Mouse (Mus musculus) c-Kit-positive CD71-positive TER-119-positive erythroid progenitor cells, embryonic 14.5 days (primary cell): ENCODE results near the gene Maz.

Experiments
- DNase-seq: peaks from one replicate; pipeline ENCODE4 v3.0.0-alpha.2; 2013; ENCODE audit warnings: low spot score

The Maz gene

DNA sequence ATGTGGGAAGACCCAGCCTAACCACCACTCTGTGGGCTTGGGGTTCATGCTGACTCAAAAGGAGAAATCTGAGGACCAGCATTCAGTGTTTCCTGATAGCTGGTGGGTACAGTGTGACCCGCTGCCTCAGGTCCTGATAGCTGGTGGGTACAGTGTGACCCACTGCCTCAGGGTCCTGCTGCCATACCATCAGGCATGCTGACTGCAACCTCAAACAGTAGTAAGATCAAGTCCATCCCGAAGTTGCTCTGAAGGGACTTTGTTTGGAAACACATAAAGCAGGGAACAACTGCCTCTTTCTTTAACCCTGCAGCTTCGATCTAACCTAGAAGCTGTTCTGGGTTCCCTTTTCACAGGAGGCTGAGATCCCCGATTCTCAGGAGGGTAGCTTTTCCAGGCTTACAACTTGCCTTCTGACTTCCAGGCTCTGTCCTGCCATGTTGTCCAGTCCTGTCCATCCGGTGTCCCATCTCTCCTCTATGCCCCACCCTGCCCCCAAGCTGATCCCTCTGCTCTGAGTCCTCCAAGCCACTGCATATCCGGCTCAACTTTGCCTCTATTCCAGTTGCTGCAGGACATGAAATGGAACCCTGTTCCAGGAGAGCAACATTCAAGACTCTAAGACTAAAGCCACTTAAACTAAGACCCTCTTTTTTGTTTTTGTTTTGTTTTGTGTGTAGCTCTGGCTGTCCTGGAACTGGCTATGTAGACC lies 19.4 kb downstream of the Maz start:
- DNase-seq: no peak

DNA sequence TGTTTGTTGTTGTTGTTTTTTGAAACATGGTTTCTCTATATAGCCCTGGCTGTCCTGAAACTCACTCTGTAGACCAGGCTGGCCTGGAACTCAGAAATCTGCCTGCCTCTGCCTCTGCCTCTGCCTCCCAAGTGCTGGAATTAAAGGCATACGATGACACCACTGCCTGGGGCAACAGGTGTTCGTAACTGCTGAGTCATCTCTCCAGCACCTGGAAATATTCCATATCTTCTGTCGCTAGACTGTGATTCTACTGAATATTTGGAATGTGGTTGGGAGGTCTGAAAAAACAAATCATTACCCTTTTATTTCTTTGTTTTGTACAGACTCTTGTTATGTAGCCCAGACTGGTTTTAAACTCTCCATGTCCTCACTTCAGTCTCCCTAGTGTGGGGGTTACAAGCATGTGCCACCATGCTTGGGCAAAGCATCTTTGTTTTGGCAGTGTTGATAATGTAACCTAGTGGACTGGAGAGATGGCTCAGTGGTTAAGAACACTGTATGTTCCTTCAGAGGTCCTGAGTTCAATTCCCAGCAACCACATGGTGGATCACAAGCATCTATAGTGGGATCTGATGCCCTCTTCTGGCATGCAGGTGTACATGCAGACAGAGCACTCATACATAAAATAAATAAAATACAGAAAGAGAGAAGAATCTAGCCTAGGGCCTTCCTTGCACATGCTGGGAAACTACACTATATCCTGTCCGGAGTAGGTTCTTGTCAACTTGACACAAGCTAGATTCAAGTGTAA lies 22.5 kb downstream of the Maz start:
- no peak for DNase-seq

DNA sequence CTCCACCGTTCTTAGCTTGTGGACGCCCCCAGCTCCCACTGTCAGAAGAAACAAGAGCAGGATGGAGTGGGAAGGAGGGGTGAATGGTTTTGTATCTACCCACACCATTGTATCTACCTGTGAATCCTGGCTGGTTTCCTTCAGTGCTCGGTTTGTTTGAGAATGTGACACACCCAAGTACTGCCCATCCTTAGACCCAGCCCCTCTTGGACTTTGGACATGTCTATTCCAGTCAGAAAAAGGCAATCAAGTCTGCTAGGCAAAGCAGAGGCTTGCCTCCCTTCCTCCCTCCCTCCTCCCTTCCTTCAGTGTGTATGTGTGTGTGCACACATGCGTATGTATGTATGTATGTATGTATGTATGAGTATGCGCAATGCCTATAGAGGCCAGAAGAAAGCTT lies 23.2 kb downstream of the Maz start:
- no peak for DNase-seq

DNA sequence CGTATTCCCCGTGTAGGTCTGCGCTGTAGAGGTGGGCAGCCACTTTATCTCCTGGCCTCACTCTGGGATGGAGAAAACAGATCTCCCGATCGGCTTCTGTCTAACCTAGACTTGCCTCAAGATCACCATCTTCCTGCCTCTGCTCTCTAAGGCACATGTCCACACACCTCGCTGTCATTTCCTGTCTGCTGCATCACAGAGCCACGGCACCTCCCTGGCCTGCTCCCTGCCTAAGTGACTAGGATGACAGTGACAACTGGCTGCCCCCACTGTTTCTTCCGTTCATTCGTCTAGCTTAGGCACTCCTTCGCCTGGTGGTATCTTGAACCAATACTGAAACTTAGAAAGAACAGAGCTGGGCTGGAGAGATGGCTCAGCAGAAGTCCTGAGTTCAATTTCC lies 27.3 kb downstream of the Maz start:
- DNase-seq: no peak

DNA sequence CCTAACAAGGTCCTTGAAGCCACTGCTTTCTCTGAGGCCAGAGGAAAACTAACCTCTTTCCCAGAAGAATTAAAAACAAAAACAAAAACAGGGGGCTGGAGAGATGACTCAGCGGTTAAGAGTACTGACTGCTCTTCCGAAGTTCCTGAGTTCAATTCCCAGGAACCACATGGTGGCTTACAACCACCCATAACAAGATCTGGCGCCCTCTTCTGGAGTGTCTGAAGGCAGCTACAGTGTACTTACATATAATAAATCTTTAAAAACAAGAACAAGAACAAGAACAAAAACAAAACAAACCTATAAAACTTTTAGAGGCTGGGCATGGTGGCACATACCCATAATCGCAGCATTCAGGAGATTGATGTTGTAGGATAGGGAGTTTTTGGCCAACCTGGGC lies 30.4 kb downstream of the Maz start:
- DNase-seq: no peak

DNA sequence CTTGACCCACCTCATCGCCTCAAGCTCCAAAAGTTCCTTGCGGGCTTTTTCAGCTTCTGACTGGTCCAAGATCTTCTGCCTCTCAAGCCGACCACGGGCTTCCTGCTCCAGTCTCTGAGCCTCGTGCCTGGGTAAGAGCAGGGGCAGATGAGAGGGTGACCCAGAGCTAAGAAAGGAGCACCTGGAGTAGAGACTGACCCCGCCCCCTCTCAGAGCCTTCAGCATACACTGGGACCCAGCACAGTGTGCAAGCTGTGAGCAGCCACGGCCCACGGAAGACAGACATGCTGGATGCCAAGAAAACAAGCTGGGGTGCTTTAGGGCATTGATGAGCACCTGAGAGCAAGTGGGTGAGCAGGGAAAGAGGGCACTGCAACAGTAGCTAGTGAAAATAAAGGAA lies 38.0 kb downstream of the Maz start:
- no peak for DNase-seq

DNA sequence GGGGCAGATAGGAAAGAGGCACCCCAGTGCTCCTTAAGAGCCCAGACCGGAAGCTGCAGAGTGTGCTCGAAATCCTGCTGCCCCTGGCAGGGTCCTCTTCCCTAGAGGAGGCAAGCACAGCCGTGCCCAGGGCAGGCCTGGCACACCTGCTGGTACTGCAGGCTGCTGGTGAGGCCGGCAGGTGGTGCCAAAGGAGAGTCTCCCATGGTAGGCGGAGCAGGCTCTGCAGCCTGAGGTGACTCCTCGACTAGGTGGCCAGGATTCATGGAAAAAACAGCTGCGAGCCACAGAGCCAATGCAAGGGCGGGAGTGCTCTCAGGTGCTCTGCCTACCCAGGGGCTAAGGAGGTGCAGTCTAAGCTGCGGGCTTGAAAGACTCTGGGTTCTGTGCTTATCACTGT lies 40.5 kb downstream of the Maz start:
- no peak for DNase-seq

DNA sequence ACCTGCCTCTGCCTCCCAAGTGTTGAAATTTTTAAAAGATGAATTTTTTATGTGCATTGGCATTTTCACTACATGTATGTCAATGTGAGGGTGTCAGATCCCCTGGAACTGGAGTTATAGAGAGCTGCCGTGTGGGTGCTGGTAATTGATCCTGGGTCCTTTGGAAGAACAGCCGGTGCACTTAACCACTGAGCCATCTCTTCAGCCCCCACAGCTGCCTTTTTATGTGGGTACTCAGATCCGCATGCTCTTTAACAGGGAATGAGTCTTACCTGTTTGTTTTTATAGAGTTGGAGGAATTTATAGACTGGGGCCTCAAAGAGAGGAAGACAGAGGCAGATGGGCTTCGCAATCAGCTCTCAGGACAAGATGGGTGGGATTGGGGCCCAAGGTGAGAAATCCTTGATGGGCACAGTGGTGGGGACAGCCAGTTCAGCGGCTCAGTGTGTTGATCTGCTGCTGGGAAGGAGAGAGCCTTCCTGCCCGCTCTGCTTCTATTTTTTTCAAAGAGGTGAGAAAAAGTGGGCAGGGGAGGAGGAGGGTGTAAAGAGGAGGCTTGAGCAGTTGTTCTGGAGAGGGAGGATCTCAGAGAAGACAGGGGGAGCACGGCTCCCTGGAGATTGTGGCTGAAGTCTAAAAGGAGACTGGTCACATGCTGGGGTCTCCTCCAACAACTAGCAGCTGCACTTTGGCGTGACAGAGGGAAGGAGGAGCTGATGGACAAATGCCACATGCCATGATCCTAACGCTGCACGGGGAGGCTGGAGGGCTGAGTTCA lies 42.0 kb downstream of the Maz start:
- DNase-seq: no peak

DNA sequence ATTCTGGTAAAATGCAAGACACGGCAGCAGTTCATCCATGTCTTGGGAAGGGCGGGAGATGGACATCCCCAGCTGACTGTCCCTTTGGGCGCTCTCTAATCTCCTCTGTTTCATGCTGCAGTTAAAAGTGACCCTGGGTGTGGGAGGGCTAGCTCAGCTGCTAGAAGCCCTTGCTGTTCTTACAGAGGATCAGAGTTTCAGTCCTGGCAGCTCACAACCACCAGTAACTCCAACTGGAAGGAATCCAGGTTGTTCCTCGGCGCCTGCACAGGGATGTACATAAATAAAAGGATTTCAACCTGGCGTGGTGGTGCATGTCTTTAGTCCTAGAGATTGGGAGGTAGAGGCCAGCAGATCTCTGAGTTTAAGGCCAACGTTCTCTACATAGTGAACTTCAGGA lies 43.7 kb downstream of the Maz start:
- no peak for DNase-seq

DNA sequence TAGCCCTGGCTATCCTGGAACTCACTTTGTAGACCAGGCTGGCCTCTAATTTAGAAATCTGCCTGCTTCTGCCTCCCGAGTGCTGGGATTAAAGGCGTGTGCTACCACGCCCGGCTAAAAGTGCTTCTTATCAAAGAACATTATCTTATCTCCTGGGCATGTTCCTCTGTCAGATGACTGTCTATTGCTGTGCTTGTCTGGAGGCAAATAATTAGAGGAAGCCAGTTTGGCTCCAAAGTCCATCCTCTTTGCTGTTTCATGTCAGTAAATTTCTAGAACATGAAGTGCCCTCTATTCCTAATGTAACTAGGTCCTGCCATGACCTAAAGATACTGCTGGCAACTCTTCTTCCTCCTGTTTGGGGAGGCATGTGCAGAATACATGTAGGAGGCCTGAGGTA lies 44.8 kb downstream of the Maz start:
- no peak for DNase-seq

DNA sequence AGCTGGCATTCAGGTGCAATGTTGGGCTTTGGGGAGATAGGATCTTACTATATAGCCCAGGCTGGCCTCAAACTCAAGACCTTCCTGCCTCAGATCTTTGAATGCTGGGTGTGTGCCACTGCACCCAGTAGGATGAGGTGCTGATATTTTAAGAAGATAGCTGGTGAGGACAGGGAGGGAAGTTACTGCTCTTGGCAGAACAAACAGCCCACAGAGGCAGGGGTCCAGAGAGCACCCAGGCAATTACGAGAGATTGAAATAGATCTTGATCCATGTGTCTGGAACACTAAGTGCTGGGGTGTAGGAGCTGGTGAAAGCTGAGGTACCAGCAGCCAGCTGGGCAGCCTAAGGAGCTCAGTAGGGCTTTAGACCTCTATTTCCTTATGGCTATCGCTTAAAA lies 45.2 kb downstream of the Maz start:
- DNase-seq: no peak

DNA sequence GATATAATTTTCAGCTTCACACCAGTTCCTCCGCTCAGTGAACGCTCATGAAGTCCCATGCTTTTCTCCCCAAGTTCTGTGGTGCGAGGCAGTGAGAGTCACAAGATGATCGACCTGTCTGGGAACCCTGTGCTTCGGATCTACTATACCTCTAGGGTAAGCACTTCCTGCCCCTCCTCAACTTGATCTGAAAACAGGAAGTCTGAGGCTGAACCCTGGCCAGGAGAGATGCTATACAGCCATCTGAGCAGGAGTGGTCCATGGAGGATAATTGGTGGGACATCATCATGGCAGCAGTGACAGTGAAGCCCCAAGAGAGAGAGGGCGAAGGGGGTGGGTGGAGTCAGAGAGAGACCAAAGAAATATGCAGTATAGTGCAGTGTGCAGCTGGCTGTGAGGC lies 48.0 kb downstream of the Maz start:
- DNase-seq: no peak

DNA sequence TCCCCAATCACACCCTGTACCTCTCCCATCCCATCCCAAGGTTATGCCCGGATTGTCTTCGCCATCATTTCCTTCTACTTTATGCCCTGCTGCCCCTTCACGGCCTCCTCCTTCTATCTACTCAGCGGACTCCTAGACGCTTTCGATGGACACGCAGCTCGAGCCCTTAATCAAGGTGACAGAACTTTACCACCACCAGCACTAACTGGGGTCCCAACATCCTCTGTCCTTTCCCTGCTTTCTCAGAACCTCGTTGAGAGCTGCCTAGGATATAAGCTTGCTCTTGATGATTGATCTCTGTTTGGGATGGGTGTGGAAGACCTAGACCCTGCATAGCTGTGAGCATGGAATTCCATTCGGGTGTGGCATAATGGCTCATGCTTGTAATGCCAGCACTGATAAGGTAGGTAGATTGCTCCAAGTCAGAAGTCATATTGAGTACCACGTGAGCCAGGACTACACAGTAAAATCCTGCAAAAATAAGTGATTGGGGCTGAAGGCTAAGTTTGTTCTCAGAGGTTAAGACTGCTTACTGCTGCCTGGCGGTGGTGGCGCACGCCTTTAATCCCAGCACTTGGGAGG lies 49.9 kb downstream of the Maz start:
- DNase-seq: peak; percentile 47

DNA sequence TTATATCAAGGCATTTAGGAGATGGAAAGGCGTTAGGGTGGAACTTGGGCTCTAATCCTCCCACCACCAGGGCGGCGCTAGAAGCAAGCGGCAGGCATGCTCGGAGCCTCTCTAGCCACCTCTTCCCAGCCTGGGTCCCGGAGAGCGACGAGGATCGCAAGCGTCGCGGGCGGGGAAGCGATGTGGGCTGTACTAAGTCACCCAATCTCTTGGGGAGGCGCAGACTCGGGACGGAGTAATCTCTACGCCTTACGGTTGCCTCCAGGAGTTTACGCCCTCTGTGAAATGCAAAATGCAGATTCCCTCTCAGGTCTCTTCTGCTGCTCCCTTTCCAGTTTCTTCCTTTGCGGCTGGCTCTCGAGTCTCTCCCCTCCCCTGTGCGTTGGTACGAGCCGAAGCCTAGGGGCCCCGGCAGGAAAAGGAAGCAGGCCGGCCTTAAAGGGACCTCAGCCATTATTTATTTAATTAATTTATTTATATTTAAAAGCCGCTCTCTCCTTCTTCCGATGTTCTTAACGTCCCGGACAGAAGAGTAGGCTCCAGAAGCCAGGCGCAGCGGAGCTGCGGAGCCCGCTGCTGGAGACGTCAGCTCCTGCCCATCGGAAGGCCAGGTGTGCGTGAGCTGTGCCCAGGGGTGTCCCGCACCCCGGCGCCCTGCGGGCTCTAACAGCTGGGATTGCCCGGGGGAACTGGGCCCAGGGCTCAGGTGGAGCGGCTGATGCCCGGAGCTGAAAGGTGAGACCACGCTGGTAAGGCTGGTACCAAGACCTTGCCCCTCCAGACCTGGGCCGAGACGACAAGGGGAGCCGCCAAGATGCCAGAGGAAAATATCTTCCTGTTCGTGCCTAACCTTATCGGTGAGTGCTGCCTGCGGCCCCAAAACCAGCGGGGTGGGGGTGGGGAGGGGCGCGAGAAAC lies 50.6 kb downstream of the Maz start, which contains the start of gene Cdiptos:
TSS of gene Cdiptos (minus strand) at position 149 of the 917 bp plus-strand sequence.
- peak; percentile 96 for DNase-seq

DNA sequence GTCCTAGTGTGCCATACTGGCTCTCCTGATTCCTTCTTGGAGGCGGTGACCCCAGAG lies 51.1 kb downstream of the Maz start, which contains the start of gene Cdipt:
TSS of gene Cdipt (plus strand) at position 22 of the 57 bp plus-strand sequence.
- no peak for DNase-seq

DNA sequence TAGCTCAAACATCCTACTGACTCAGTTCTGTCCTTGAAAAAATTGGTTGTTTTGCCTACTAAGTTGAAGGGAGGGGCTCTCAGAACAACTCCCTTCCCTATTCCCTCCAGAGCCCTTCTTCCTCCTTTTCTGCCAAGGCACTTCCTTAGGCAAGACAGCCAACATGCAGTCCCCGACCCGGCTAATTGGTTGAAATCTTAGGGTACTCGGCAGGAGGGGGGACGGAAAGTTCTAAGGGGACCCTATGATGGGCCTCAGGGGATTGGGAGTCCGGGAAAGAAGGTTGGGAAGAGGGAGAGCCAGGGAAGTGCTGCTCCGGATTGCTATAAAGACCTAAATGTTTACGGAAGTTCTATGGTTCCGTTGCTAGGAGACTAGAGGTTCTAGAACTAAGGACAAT lies 51.3 kb downstream of the Maz start:
- no peak for DNase-seq
